Mouse (Mus musculus) T-helper 17 cell (primary cell): ENCODE results near the gene Them7.

ENCODE experiments used
- in situ Hi-C, 2 experiments: fragments of 300-600 bp; cut with MboI, MseI; formaldehyde crosslinking; loops; 1 replicate in 1 of 2; 2 replicates in 1 of 2; pipeline ENCODE4 v1.15.1; 2025; ENCODE audit warnings: high pct_unique_total_duplicates in 2 of 2

Gene Them7

DNA sequence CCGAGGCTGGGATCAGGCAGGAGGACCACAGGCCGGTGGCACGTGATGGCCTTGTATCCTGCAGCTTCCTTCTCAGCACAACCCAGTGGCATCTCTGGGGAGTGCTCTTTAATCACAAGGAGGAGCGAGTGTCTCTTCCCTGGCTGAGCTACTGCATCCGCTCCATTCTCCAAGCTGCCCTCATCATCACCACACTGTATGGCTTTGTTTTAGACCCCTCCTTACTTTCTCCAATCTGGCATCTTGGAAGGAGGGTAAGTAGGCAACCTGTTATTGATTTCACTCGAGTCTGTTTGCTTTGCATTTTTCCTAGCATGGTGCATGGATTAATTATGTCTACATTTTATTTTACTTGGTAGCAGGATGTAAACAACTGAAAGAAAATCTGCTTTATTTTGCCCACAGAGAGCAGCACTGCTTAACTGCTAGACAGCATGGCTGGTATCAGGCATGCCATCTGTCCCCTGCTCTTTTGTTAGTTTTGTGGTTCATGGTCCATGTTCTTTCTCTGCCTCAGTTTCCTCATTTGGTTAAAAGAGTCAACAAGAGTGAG, 79.9 kb downstream of the Them7 start:
- in situ Hi-C loops, result no loop called here

DNA sequence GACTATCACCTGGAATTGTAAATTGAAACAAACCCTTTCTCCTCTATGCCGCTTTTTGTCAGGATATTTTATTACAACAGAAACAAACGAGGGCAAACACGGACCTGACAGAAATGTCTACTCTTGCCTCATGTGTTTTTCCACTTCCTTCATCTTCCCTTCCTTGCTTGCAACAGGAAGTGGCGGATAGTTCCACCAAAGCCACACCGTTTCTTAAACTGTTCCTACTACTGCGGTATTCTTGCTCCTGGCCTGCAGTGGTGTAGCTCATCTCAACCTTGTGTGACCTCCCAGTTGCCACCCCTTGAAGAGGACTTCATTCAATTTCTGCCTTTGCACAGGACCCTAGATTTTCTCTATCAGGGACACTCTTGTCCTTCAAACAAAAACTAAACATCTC, 81.8 kb downstream of the Them7 start:
- in situ Hi-C loops, result no loop called here

DNA sequence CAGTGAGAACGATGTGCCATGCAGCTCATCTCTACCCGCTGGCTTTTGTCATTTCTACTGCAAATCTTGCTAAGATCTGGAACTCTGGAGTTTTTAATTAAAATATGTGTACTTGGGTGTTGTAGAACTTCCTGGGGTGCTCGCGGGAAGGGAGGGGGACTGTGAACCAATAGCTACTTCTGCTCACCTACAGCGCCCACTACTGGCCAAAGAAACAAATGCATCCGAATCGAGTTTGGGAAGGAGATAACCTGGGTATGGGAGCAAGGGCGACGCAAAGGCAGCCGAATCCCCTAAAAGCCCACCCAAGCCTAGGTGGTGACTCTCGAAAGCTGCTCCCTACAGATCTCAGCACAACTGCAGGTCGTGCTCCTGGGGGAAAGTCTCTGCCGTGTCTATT, 87.3 kb downstream of the Them7 start:
- in situ Hi-C loops, result no loop called here

DNA sequence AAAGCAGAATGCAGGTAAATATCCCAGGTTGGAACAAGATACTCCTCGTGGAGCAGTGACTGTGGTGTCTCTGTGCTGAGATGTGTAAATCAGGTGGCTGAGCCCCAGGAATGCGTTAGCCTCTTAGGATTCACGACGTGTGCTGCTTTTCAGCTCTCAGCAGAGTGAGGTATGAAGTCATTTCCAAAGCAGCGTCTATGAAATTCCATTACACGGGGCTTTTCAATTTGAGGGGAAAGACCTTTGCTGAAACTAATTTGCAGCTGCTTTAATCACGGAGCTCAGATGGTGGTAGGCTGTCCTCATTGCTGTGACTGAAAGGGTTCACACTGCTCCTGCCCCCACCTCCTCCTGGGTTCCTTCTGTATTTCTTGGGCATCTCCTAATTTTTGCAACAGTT, 87.9 kb downstream of the Them7 start:
- in situ Hi-C loops, result no loop called here

DNA sequence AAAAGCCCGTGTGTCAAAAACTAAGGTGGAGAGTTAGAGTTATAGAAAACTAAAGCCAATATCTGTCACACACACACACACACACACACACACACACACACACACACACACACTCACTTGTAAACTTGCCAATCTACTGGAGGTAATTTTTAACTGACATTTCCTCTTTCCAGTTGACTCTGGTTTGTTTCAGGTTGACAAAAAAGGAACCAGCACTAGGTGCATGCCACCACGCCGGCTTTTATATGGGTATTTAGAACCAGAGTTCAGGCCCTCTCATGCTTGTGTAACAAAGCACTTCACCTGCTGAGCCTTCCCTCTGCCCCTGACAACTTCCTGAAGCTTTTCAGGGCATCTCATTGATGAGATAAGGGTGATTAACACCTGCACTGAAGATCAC, 89.0 kb downstream of the Them7 start:
- in situ Hi-C loops, result no loop called here

DNA sequence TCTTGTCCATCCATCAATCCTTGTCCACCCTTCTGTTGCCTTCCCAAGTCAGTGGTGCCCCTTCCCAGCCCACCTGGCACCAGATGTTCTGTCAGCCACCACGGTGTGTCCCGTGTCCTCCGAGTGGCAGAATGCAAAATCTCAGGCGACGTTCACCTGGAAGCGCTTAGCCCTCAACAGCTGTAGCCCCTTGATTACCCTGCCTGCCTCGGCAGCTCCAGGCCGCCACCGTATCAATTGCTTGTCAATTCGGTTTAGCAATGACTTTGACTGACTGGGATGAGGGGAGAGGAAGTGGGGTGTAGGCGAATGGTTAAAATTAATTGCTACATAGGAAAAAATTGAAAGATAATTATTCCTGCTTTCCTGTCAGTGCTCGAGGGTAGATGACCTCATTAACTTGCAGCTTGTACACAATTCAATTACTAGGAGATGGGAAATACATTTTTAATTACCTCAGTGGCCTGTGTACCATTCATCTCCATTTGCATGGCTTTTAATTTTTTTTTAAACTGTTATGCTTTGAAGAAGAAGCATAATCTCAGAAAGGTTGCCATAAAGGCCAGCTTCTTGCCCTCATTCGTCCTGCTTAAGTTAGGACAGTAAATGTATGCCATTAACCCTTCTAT, 93.5 kb downstream of the Them7 start:
- in situ Hi-C loops, result no loop called here

DNA sequence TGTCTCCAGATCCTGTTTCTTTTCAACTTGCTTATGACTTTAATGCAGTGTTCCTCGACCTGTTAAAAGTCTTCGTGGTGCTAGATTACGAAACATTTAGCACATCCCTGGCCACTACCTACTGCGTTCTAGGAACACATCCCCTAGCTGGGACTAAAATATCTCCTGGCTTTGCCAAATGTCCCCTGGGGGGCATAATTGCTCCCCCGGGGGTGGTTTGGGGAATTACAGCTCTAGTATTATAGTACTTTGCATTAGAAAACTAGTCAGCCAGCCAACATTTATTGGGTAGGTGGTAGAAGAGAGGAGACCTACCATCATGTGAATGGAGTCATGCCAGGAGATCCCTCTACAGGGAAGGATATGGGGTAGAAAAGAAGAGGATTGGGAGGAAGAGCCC, 101.9 kb downstream of the Them7 start:
- in situ Hi-C loops, result loop anchor here (10.0 to 25.0 kb wide), 3 partner anchors 759 to 861 kb away; no protein-coding TSS in a partner anchor

DNA sequence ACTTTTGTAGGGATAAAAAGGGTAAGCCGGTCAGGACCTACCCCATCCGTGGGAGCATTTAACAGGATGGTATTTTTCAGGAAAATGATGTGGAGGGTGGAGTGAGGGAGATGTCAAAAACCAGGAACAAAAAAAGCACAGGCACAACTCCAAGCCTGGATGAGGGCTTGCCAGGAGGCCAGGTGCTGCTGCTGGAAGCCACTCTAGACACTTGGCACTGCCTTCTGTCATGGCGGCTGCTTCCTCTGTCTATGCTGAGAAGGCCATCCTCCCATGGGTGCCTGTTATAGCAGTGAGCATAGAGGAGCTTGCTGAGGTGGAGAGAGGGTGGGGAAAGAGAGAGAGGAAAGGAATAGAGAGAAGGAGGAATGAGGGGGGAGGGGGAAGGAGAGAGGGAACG, 105.9 kb downstream of the Them7 start:
- in situ Hi-C loops, result loop anchor here in 1 of 2 experiments (25.0 kb wide), 2 partner anchors 757 to 857 kb away; no protein-coding TSS in a partner anchor

DNA sequence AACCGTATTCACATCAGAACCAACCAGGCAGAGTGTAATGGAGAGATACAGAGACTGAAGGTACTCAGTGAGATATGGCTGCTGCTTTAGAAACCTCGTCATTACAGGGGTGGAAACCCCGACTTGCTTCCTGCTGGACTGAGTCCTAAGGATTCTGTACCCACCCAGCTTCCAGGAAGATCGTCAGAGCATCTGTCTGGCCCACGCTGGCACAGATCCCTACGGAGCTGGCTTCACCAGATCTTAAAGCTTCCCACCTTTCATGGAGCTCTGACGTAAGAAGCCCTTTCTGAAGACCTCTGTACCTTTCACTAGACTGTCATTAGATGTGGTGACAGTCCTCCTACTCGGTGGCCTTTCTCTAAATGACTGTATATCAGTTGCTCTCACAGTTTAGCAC, 109.0 kb downstream of the Them7 start:
- in situ Hi-C loops, result loop anchor here in 1 of 2 experiments (25.0 kb wide), 2 partner anchors 754 to 854 kb away; no protein-coding TSS in a partner anchor

DNA sequence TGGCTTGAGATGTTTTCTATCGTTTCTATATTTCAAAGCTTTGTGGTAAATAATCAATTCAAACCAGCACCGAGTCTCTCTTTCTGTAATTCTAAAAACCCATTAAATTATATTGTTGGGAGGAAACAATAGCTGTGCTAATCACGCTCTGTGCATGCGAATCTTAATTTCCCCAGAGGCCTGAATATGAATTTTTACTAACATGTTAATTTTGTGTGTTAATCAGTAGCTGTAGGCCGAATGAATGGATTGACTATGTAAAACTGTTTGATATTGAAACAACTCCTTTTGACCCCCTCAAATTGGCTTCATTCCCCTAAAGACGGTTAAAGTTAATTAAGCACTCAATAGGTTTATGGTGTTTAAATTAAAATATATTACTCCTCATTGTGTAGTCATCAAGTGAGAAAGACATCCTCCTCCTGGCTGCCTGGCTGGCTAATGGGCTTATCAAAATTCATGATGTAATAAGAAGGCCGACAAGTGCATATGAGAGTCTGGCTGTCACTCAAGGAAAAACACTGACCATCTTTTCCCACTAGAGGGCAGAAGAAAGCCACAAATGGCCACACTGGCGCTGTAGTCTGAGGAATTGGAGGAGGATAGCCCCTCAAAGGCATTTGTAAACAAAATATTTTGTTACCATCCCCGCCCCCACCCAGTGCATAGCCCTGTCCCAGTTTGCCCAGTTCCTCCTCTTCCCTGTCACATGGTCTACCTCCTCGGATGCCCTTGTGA, 110.0 kb downstream of the Them7 start:
- in situ Hi-C loops, result loop anchor here in 1 of 2 experiments (25.0 kb wide), 2 partner anchors 753 to 853 kb away; no protein-coding TSS in a partner anchor

DNA sequence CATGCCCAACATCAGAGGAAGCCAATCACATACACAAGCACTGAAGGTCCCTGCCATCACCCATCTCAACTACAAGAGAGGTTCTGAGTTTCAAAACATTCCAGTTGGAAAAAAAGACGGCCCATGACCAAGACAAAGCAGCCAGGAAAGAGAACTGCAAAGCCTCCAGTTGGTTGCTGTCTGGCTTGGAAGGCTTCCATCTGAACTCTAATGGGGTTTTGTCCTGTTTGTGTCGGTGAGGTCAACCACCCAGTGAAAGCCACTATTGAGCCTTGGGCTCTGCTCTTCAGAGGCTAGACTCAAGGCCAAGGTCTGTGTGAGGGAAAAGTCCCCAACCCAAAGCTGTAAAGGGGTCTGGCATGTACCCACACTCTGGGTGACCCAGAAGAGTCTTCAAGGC, 111.5 kb downstream of the Them7 start:
- in situ Hi-C loops, result loop anchor here (5.0 to 25.0 kb wide), 4 partner anchors 92 to 852 kb away; no protein-coding TSS in a partner anchor

DNA sequence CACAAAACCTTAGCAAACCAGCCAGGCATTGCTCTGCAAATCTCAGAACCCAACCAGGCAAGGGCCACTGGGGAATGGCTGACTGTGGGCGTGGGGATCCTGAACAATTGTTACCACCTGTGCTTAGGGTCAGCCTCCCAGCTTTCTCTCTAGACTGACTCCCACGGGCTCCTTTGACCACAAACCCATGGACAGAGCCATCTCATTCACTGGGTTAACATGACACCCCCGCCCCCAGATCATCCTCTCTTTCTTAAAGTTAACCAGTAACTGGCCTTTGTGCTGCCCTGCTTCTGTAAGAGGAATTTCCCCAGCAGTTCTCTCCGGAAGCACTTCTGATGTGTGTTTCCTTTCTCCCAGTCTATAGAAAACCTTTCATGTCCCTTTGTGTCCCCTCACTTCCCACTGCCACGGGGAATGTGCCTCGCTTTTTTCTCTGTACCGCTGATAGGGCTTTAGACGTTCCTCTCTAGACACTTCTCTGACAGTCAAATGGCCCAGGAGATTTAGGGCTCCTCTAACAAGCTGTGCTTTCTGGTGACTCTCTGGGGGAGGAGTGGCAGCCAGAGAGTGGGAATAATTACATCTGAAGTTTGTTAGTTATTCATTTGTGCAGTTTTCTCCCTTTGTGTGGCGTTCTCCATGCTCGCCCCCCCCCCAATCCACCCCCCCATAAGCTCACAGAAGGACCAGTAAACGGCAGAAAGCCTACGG, 112.4 kb downstream of the Them7 start:
- in situ Hi-C loops, result loop anchor here (5.0 to 25.0 kb wide), 4 partner anchors 91 to 851 kb away; no protein-coding TSS in a partner anchor

DNA sequence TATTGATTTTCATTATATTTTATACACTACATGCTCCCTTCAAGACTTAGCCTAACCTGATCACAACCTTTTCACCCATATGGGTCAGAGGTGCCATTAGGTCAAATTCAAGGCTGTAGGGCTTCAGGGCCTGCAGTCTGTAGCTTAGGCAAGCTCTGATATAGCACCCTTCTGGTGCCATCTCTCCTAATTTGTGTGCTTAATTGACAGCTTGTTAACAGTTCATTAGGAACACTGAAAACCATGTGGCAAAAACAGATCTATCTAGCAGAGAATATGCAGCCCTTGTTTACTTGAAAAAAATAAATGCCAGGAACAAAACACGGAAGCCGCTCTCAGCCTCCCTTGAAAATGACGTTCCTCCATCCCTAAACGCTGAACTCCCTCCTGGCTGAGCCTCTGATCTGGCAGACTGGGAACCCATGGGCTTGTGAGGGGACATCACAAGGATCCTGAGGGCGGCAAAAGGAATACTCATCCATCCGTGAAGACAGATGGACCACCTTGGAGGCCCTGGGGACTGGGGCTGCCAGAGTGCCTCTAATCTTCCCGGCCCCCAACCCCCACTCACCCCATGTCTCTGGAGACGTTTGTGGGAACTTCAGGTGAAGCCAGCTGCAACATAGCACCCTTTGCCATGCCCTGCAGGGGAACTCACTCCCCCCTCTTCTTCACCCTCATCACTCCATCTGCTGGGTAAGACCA, 113.2 kb downstream of the Them7 start:
- in situ Hi-C loops, result loop anchor here (5.0 to 25.0 kb wide), 4 partner anchors 90 to 850 kb away; no protein-coding TSS in a partner anchor

DNA sequence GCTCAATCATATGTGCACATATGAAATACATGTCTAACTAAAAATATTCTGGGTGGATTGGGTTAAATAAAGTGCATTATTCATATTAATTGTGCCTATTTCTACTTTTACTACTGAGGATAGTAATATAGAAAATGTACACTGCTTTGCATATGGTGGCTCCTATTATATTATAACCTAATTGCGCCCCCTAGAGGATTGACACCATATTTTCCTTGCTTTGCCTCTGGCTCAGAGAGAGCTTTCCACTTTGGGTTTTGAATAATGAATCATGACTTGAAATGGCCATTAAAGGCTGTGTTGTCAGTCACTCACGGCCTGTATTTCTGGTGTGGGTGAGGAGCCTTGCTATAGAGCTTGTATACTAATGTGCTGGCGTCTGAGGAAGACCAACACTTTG, 115.9 kb downstream of the Them7 start:
- in situ Hi-C loops, result loop anchor here (5.0 to 25.0 kb wide), 4 partner anchors 87 to 847 kb away; no protein-coding TSS in a partner anchor

DNA sequence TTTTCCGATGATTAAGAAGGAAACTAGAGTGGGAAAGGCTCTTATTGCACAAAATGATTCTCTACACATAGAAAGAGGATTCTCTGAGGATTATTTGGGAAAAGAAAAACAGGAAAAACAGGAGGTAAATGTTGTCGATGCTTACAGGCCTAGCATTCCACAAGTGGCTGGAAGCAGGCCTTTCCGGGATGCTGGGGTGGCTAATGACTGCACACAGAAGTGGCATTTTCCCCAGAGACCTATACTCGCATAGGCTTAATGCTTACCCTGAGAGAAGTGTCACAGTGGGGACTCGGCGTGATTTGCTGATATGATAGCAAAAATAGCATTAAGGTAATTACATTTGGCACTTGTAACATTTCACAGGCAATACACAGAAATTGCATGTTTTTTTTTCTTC, 124.8 kb downstream of the Them7 start:
- in situ Hi-C loops, result loop anchor here in 1 of 2 experiments (25.0 kb wide), 2 partner anchors 738 to 838 kb away; no protein-coding TSS in a partner anchor

DNA sequence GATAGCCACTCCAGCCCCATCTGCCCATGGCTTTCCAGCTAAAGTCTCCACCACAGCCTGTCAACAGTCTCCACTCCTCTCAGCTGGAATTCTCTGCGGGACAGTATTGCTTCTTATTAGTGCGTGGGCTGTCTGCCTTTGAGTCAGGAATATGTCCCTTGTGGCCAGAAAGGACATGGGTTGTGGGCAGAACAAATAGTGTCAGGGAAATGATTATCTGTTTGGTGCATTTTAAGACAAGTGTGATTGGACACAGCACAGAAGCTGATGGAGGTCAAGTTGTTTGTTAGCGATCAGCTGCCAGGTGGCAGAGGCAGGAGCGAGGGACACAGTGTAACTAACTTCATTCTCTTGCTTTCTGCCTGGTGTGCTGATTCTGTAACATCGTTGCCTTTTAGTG, 132.7 kb downstream of the Them7 start:
- in situ Hi-C loops, result no loop called here

DNA sequence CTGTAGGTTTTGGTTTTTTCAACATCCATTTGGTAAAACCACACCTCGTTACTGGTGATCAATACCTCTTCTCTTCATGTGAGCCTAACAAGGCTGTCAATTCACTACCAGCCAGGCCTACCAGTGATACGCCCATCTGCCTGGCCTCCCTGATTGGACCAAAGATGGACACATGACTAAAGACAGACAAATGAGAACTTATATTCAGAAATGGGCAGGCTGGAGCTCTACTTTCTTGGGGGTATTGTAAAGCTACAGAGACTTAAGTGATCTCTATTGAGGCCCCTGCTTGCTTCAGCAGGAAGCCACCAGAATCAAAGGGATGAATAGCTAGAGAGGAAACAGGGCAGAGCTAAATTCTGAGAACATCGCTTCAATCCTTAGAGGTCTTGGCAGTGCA, 133.9 kb downstream of the Them7 start:
- in situ Hi-C loops, result no loop called here

DNA sequence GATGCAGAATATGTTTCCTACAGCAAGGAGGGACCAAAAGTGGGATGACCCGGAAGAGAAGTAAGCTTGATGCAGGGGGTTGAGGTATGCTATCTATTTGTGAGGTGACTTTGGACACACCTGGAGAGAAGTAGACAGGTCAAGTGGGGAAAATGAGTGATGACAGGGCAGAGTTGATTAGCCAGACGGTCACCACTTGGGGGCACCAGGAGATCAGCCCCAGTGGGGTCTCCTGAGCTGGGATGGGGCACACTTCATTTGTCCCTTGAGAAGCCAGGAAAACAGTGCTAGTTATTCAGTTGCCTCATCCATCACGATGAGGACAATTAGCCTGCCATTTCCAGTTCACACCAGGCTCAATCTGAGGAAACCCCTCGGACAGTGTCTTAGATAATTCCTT, 143.5 kb downstream of the Them7 start:
- in situ Hi-C loops, result no loop called here

DNA sequence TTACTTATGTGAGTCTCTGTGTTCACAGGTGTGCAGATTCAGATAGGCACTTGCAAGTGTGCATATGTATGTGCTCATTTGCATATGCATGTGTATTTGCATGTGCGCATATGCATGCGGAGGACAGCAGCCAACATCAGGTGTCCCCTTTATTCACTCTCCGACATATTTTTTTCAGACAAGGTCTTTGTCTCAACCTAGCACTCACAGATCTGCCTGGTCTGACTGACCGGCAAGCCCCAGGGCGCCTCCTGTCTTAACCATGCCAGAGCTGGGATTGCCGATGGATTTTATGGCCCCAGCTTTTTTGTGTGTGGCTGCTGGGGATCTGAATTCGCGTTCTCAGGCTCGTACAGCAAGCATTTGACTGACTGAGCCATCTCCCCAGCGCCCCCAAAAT, 146.1 kb downstream of the Them7 start:
- in situ Hi-C loops, result no loop called here

DNA sequence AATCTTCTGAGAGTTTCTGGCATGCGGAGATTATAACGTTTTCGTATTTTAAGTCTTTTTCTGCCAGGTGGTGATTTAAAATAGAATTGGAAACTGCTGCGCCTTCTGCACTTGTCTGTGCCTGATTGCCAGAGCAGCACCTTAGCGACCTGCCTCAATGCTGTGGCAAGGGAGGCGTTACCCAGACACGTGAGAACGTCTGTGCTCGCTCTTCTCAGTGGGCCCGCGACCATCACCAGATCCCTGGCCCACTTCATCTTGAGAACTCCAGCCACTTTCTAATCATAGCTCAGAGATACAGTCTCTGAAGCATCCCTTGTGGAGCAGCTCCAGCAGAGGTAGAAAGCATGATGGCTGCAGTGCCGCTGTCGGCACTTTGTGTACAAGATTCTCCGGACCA, 146.6 kb downstream of the Them7 start:
- in situ Hi-C loops, result no loop called here

DNA sequence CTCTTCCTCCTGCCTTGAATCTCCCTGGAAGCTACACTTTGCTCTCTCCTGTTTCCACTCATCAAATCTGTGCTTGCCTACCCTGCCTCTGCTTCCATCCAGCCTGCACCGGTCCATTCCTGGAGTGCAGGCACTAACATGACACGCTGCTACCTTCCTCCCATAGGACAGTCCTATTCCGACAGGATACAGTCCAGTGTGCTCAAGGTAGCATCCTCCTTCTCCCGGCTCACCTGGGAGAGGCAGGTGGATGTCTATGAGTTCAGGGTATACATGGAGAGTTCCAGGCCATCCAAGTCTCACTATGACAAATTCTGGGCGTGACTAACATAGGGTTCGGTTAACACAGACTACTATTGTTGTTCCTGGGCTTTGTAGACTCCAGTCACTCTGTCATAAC, 148.0 kb downstream of the Them7 start:
- in situ Hi-C loops, result no loop called here
